Mouse (Mus musculus) ZHBTc4 (cell line): ENCODE measurements around the gene Wasf1.

ENCODE experiments used
- DNase-seq: peaks from one replicate; pipeline ENCODE4 v3.0.0-alpha.2; 2011; ENCODE audit warnings: low read depth, low spot score

Gene Wasf1

DNA sequence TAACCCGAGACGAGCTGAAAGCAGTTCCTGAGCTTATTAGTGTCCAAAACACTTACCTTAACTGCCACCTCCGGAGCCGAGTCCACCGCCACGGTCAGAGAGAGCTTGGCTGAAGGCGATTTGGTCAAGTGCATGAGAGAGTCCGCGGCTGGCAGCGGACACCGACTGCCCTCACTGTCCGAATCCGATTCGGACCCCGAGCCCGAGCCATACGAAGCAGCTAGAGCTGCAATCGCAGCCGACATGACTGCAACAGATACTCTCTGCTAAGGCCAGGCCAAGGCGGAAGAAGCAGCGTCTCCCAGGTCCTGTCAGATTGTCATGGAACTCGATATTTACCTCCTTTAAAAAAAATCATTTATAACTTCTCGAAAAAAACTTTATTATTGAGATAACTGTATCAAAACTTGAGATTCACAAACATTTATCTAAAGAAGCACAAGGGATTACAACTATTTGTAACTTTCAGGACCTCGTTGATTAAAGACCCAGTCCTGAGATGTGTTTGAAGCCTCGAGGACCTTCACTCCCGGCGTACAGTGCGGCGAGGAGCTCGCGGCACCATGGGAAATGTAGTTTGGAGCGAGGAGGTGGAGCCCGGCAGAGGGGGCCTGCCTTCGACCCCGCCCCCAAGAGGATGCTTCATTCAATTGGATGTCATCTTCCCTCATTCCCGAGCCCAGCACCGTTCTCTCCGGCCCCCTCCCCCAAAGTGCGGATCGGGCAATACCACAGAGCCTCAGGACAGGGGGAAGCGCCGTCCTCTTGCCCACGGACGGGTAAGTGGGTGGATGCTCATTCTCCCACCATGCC is at the start of gene Wasf1, which contains the start of gene Cdc40:
TSS of gene Wasf1 (plus strand) at position 645 of the 813 bp plus-strand sequence.
TSS of gene Cdc40 (minus strand) at position 481 of the 813 bp plus-strand sequence.
- DNase-seq, result peak; percentile 99

DNA sequence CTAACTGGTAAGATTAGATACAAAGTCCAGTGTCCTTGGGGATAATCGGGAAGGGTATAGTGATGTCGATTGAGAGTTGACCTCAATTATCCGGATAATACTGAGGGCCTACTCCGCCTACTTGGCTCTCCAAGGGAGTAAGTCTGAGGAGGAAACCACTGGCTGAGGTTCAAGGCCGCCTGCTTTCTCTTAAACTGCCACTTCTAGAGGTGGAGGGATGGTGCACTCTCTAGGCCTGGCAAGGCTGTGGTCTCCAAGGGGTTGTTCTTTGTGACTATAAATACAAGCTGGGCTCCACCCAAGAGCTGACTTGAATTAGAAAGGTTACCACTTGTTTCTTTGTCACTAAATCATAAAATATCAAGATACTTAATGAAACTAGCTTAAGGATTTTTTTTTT is 43.2 kb upstream of the Wasf1 start:
- DNase-seq, result peak; percentile 50

DNA sequence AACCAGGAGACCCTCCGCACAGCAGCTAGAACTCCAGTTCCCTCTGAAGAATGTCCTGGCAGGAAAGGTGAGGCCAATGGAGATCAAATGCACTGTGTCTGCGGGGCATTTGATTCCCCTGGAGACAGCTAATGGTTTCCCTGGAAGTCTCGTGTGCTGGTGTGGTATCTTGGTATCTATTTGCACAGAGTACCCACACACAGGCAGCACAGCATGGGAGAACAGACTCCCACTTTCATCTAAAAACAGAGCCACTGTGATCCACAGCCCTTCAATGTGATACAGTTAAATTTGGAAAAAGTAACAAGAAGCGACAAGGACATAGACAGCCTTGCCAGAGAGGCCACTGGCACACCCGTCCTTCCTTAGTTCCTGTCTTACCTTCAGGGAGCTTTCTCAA is 39.4 kb upstream of the Wasf1 start:
- DNase-seq, result no peak

DNA sequence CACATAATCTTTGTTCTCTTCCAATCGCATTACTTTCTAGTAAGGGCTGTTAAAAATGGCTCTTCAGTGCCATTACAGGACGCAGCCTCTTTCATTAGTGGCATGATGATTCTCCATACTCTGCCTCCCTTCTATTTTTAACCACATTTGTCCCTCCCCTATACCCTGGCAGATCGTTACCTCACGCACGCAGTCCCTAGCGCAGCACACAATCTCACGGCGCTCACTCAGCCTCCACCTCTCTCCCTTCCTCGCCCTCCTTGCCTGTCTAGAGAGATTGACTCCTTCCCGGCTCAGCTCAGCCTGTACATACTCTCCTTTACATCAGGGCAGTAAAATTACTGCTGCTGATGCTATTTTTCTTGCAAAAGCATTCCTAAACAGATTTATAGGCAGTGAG is 38.7 kb upstream of the Wasf1 start:
- DNase-seq, result no peak

DNA sequence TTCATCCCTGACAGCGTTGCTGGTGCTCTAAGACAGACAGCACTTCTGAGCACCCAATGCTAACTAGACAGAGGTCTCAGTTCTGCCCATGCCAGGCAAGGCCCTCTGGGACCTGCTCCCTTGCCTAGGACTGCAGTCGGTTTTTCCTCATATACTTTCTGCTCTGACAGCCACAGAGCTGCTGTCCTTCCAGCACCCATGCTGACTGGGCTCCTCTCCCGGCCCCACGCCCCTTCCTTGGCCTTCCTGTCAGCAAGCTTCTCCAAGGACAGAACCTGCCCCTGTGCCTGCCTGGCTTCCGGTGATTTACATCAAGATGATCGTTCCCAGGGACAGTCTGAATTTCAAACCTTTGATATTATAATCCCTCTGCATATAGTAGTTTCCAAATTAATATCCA is 37.6 kb upstream of the Wasf1 start:
- DNase-seq, result peak; percentile 36

DNA sequence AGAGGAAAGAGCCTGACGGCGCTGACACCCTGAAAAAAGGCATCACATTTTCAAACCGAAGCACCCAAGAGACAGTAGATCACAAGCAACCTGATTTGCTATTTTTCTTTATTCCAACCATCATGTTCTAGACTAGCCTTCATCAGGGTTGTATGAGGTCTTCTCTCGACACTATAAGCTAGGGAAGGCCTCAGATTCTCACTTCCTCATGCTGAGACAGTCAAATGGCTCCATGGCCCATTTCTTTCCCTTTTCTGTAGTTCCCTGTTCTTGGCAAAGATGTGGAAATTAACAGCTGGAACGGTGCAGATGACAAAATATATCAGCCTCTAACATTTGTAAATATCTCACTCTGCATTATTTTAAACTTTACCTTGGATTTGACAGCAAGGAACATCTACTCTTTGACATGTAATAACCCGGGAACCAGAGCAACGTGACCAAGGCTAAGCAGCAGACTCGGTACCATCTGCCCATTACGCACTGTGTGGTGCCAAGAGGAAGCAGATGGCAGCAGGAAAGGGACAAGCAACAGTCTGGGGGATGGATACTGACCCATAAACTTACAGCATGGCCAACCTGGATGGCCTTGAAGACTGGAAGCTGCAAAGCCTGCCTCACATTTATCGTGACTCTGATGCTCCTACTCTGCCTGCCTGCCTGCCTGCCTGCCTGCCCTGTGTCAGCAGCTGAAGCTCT is 36.0 kb upstream of the Wasf1 start:
- DNase-seq, result no peak

DNA sequence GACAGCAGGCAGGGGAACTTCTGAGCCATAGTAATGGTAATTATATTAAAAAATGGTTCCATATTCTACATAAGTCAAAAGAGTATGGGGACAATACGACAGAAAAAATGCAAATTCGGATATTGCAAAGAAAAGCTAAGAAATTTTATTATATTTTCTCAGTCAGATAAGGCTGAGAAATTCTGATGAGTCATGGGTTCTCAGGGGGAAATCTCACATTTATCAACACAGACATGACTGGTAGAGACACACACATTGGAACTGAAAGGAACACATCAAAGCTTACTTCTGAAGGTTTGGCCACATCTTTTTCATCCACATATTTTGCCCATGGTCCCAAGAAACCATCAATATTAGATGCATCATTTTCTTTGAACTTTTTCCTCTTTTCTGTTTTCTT is 32.6 kb upstream of the Wasf1 start:
- no peak for DNase-seq

DNA sequence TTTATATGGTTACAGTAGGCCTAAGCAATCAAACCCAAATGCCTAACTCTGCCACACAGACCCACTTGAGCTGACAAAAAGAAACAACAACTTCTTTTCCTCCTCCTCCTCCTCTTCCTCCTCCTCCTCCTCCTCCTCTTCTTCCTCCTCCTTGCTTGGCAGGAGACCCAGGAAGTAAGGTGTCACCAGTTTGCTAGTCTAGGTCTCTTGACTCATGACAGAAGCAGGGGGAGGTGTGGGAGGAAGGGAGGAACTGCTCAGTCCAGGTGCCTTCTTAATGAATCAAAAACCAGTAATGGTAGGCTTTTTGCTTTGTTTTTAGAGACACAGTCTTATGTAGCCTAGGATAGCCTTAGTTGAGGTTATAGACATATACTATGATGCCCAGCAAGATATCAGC is 32.1 kb upstream of the Wasf1 start:
- no peak for DNase-seq

DNA sequence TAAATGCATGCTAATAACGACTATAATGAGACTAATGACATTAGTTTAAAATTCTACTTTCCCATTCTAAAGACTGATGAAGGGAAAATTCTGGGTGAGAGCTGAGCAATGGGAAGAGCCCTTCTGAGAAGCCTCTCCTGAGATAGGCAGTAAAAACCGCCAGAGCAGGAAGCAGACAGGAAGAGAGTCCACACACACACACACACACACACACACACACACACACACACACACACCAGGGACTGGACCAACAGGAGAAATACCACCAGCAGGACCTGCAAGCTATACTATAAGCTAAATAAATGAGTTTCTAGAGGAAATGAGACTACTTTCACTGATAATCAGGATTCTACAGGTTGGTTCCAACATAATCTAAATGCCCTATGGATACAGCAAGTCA is 27.7 kb upstream of the Wasf1 start:
- DNase-seq, result no peak

DNA sequence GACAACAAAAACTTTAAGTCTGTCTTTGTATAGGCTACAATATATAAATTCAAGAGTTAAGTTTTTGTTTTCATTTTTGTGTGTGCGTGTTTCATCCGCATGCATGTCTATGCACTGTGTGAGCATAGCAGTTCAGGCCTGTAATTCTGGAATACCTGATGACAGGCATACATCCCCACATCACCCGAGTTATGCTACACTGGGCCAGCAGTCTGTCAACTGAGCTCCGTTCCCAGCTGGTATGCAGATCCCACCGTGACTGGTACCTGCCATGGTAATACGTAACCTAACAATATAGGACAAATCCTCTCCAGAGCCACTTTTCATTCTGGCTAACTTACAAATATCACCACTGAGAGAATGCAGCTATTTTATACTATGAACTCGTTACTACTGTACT is 26.6 kb upstream of the Wasf1 start:
- no peak for DNase-seq

DNA sequence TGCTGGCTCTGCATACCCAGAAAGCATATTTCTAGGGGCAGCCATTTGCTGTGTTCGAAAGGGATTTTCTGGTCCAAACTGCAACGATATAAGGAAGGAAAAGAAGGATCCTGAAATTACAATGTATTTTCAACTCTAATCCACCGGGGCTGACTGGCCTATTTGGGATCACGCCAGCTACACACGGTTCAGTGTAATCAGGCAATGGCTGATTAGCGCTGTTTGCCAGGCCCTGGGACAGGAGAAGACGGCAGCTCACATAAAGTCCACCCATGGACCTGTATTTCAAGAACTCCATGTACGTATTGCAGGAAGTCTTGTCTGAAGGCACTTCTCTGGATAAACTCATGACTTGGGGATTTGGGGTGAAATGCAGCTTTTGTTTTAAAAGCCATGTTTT is 25.7 kb upstream of the Wasf1 start:
- no peak for DNase-seq

DNA sequence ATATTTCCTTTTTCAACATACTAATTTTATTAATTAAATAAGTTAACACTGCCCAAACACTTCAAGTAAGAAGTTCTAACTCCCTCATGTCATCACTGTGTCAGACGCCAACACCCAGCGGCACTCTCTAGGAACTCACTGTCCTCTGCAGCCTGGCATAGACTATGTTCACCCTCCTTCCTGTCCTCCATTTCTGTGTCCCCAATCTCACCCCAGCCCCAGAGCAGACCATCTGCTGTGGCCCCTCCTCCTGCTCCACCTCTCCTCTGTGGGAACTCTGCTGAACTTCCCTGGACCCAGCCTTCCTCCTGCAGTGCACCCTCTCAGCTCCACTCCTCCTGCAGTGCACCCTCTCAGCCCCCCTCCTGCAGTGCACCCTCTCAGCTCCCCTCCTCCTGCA is 15.2 kb upstream of the Wasf1 start:
- no peak for DNase-seq

DNA sequence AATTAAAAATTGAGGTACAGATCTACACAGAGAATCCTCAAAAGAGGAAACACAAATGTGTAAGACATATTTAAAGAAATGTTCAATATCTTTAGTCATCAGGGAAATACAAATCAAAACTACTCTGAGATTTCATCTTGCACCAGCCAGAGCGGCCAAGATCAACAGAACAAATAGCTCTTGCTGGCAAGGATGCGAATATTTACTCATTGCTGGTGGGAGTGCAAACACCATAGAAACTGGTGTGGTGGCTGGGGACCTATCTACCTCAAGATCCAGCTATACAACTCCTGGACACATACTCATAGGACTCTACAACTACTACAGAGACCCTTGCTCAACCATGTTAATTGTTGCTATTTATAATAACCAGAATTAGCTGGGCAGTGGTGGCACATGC is 12.0 kb upstream of the Wasf1 start:
- DNase-seq, result no peak

DNA sequence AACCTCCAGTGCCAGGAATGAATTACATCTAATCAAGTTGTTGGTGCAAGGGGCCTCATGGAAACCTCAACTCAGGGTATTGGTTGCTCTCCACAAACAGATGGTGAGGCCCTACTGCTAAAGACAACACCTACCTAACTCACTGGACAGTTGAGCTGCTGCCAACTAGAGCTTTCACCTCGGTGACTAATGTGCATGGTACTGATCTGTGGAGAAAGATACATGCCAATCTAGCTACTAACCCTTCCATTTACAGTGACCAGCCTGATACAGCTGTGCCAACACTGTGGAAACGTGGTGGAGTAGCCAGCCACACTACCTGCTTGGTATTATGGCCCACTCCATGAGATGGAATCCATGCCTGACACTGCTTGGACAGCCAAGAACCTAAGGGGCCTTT is 11.2 kb upstream of the Wasf1 start:
- DNase-seq, result no peak

DNA sequence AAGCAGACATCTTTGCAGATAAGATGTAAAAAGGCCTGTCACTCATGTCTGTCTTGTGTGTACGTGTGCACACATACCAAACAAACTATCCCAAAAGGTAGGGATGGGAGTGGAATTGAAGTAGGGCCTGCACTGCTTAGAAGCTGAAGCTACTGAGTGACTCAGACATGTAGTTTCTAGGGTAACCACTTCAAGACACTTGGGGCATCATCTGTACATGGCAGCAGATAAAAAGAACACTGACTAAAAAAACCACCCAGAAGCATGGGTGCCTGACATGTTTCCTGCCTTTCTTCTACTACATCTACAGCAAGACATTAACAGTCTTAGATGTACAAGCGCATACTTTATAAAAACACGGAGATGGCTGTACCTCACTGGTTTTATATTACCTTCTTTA is 5.0 kb upstream of the Wasf1 start:
- DNase-seq, result no peak

DNA sequence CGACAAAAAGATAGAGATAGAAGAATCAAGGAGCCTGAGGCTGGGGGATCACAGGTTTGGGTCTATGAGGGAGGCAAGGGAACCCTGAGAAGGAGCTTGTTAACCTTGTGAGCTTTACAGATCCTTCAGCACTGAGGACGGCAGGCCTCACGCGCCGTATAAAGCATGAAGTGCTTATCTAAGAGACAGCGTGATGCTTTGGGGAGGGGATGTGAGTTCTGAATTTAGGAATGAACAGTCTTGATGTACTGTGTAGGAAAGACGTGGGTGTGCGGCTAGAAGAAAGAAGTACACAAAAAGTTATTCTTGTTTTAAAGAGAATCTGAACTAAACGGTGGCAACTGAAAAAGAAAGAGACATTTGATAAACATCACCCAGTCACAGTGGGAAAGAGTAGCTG is 3.3 kb upstream of the Wasf1 start:
- DNase-seq, result no peak

DNA sequence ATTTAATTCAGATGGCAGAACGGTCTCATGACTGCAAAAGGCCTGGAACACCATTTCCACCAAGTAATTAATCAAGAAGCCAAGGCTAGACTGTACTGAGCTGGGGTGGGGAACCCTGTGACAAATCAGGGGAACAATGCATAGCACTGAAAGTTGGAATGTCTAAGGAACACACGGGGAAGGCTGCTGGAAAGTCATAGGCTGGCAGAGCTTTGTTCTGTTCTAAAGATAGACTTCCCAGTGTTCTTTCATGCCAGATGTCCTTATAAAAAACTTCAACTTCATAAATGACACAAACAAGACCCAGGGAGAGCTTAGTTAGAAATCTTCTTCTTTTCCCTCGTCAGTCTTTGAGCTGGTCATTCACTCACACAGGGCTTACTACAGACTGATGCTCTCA is 2.0 kb upstream of the Wasf1 start:
- no peak for DNase-seq

DNA sequence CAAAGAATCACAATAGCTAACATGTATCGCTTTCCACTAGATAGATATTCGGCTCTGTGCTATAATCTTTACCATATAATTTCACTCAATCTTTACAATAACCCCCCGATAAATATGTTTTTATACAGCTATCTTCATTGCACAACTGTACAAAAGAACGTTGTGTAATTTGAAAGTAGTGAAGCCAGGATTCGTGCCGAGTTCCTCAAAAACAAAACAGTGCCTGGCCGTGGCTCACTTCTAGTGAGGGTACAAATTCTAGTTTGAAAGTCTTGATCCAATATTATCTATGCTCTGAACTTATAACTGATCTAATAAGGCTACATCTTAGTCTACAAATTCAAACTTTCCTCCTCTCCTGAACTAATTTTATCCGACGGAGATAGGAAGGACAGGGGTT is 942 bp upstream of the Wasf1 start:
- DNase-seq, result no peak

DNA sequence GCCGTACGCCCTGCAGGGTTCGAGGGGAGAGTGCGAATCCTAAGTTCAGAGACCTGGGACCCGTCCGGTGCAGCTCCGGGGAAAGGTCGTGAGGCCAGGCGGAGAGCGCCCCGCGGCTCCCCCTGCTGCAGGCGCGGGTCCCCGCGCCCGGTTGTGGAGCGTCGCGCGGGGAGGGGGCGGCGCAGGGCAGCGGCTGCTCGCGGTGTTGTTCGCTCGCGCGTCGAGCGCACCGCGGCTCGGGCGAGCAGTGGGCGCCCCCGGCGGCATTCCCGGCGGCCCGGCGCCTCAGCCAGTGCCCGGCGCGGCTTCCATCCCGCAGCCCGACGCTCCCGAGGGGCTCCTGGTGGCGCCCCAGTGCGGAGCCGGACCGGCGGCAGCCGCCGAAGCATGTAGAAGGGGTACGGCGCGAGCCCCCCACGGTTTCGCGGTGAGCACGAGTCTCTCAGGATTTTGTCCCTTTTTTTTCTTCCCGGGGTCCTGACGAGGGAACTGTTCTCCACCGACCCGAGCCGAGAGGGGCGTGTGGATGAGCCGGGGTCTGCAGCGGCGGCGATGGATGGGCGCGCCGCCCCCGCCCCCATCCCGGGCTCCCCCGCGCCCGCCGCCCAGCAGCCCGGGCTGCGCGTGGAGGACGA is 486 bp downstream of the Wasf1 start:
- no peak for DNase-seq

DNA sequence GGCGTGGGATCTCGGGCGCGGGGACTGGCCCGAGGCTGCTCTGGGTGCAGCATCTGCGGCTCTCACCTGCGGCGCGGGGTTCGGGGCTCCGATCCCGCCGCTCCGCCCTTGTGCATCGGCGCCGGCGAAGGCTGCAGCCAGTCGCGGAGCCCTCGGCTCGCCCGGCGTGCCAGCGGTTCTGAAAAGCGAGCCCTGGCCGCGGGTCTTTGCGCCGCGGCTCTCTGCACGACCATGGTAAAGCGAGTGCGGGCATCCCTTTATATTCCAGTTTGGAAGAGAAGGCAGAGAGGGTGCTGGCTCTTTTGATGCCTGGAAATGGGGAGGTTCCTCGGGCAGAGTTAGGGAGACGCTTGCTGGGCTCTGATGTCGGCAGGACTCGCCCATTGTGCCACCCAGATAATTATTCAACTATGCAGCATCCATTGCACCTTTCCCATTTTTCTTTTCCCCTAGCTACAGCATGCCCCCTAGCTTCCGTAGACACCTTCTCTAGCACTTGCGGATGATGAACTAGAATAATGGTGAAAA is 1.1 kb downstream of the Wasf1 start:
- DNase-seq, result peak; percentile 73

DNA sequence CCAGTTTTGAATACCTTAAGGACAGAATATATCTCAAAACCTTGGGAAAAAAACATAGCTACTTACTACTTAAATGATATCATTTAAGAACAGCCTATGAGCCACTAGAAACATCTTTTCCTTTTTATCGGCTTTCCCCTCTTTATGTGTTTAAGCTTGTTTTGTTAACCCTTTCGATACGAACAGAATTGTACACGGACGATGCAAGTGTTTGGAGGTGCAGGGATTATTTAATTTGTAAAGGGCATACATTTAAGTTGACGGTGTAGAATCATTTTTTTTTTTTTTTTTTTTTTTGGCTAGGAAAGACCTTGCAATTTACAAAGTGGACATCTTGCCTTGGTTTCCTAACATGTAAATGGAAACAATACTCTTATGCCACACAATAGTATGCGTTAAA is 2.2 kb downstream of the Wasf1 start:
- no peak for DNase-seq

DNA sequence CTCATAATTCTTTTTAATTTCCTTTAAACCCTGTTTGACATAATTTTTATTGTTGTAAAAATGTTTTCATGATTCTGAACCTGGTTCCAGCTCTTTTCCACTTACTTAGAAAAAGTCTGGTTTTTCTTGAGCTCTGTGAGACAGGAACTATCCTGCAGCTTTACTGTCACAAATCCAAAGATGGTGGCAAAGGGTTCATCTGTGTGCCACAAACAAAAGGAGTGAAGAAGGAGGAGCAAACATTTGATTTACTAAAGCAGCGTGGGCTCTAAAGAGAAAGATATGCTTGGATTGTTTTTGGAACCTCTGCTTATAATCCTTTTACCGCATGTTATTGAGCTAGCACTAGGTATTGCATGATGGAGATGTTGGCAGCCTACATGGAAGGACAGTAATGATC is 4.0 kb downstream of the Wasf1 start:
- DNase-seq, result no peak

DNA sequence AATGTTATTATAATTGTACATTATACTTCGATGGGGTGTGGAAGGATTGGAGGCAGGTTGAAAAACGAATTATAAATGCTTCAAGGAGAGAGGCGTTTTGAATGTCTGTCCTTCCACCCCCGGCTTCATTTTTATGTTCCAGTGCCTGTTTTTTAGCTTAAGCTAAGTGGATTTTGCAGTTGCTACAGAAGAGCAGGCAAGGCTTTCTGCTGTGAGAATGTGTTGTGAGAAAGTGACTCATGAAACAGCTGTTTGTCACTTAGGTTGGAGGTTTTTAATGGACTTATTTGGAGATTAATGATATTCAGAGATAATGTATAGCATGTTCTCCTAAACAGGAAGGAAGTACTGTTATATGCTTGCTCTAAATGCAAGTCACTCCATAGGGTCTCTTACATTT is 5.9 kb downstream of the Wasf1 start:
- no peak for DNase-seq
